Mouse (Mus musculus): ENCODE data around the gene Dpep3.

DNA sequence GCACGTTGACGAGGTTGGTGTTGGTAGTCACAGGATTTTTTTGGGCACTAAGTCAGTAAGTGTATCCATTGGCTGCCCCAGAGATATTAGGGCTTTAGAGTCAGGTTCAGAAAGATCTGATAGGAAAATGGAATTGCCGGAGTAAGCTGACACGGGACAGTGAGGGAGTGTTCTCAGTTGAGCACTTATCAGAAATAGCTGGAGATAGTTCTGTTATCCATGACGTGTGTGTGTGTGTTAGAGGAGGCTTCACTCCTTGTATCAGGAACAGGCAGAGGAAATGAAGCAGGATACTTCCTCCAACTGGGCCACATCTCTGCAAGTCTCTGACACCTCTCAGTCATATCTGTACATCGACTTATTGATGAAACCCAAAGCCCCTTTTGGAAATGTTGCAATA lies 37.1 kb upstream of the Dpep3 start:
- TF ChIP-seq POLR2A (IDR thresholded peaks at IDR 0.05; ENCODE audit: extremely low read depth, insufficient read depth, low read length), result no peak
- no peak for TF ChIP-seq CTCF (IDR thresholded peaks at IDR 0.05; ENCODE audit: extremely low read depth, insufficient read depth, low read length)
